Mouse (Mus musculus): ENCODE measurements around the gene Rftn1. TPM values are rescaled to one million over a fixed set of nuclear protein-coding genes. Genes with fewer than 3 reads are reported as not detected.

The Rftn1 gene
- total RNA-seq, 2 experiments from 2014 or later: 13.5 to 19.9 TPM

GRCm38 (mm10) chr17:50180899-50181570 lies 9.4 kb downstream of the Rftn1 start:
- DNase-seq: no peak
- intact Hi-C loops (cut with DNase I): no loop called here

GRCm38 (mm10) chr17:50173776-50174175 lies 16.7 kb downstream of the Rftn1 start:
- intact Hi-C loops (cut with DNase I): no loop called here
- no peak for DNase-seq

- DNase-seq: no peak
- intact Hi-C loops (cut with DNase I): no loop called here
Measured at GRCm38 (mm10) chr17:50173368-50173767, 17.1 kb downstream of the Rftn1 start.

- intact Hi-C loops (cut with DNase I): no loop called here
- DNase-seq: no peak
Measured at GRCm38 (mm10) chr17:50172795-50173194, 17.7 kb downstream of the Rftn1 start.

GRCm38 (mm10) chr17:50170935-50171545 lies 19.4 kb downstream of the Rftn1 start:
- DNase-seq: no peak
- intact Hi-C loops (cut with DNase I): no loop called here

GRCm38 (mm10) chr17:50169946-50170427 lies 20.5 kb downstream of the Rftn1 start:
- no peak for DNase-seq
- intact Hi-C loops (cut with DNase I): no loop called here

GRCm38 (mm10) chr17:50160904-50161805 lies 29.3 kb downstream of the Rftn1 start:
- intact Hi-C loops (cut with DNase I): no loop called here
- no peak for DNase-seq

GRCm38 (mm10) chr17:50160357-50160756 lies 30.1 kb downstream of the Rftn1 start:
- DNase-seq: no peak
- intact Hi-C loops (cut with DNase I): no loop called here

GRCm38 (mm10) chr17:50159816-50160215 lies 30.7 kb downstream of the Rftn1 start:
- DNase-seq: no peak
- intact Hi-C loops (cut with DNase I): no loop called here

GRCm38 (mm10) chr17:50158565-50158964 lies 31.9 kb downstream of the Rftn1 start:
- DNase-seq: no peak
- intact Hi-C loops (cut with DNase I): no loop called here

GRCm38 (mm10) chr17:50157190-50158150 lies 33.0 kb downstream of the Rftn1 start:
- intact Hi-C loops (cut with DNase I): no loop called here
- DNase-seq: no peak

- intact Hi-C loops (cut with DNase I): no loop called here
- DNase-seq: no peak
Measured at GRCm38 (mm10) chr17:50152085-50152484, 38.4 kb downstream of the Rftn1 start.

GRCm38 (mm10) chr17:50151208-50151723 lies 39.2 kb downstream of the Rftn1 start:
- DNase-seq: no peak
- intact Hi-C loops (cut with DNase I): no loop called here

- intact Hi-C loops (cut with DNase I): no loop called here
- peak; percentile 10 for DNase-seq
Measured at GRCm38 (mm10) chr17:50150416-50151207, 39.9 kb downstream of the Rftn1 start.

GRCm38 (mm10) chr17:50149690-50150210 lies 40.7 kb downstream of the Rftn1 start:
- intact Hi-C loops (cut with DNase I): no loop called here
- DNase-seq: no peak

- DNase-seq: no peak
- intact Hi-C loops (cut with DNase I): no loop called here
Measured at GRCm38 (mm10) chr17:50147831-50148587, 42.5 kb downstream of the Rftn1 start.

- DNase-seq: no peak
- intact Hi-C loops (cut with DNase I): no loop called here
Measured at GRCm38 (mm10) chr17:50143354-50143753, 47.1 kb downstream of the Rftn1 start.

- no peak for DNase-seq
- intact Hi-C loops (cut with DNase I): no loop called here
Measured at GRCm38 (mm10) chr17:50142553-50142952, 47.9 kb downstream of the Rftn1 start.
